Mouse (Mus musculus) heart, adult 2 months (tissue): ENCODE data around the gene Ttk. TPM values are rescaled to one million over a fixed set of nuclear protein-coding genes. Genes with fewer than 3 reads are reported as not detected.

Experiments
- DNase-seq, 2 experiments: peaks; one replicate each; pipeline ENCODE4 v3.0.0; 2021
- H3K27ac ChIP-seq: fragments of 200-600 bp; 2 replicates; pipeline ENCODE4 v1.8.1; 2022
- H3K27me3 ChIP-seq: fragments of 200-500 bp; 2 replicates; pipeline ENCODE4 v1.6.1; 2012; ENCODE audit warnings: mild to moderate bottlenecking, low read length, inconsistent platforms, mixed read lengths; ENCODE audit not compliant: control insufficient read depth, insufficient read depth
- H3K36me3 ChIP-seq: fragments of 200-500 bp; 2 replicates; pipeline ENCODE4 v1.6.1; 2012; ENCODE audit warnings: low read length, inconsistent platforms; ENCODE audit not compliant: control insufficient read depth, insufficient read depth
- H3K4me1 ChIP-seq: fragments of 200-500 bp; 2 replicates; pipeline ENCODE4 v1.6.1; 2011; ENCODE audit warnings: low read length; ENCODE audit not compliant: control insufficient read depth, insufficient read depth
- H3K4me3 ChIP-seq: fragments of 200-600 bp; 2 replicates; pipeline ENCODE4 v1.8.1; 2022
- H3K79me2 ChIP-seq: fragments of 200-500 bp; replicated peaks from 2 replicates; pipeline ENCODE4 v1.6.1; 2012; ENCODE audit warnings: mild to moderate bottlenecking, inconsistent platforms, low read length, moderate library complexity, mixed read lengths; ENCODE audit not compliant: control insufficient read depth, insufficient read depth
- H3K9ac ChIP-seq: fragments of 200-500 bp; 2 replicates; pipeline ENCODE4 v1.6.1; 2012; ENCODE audit warnings: low read depth, mild to moderate bottlenecking, control low read depth, inconsistent platforms, low read length, mixed read lengths
- CTCF ChIP-seq: fragments of 200-600 bp; IDR thresholded peaks from 2 replicates; pipeline ENCODE4 v1.8.1; 2022; ENCODE audit warnings: antibody characterized with exemption, mild to moderate bottlenecking, moderate library complexity
- EP300 ChIP-seq: fragments of 200-500 bp; IDR thresholded peaks from 2 replicates; pipeline ENCODE4 v1.6.1; 2011; ENCODE audit warnings: low read depth, low read length, control low read depth; ENCODE audit not compliant: insufficient read depth
- POLR2A ChIP-seq: fragments of 200-500 bp; IDR thresholded peaks from 2 replicates; pipeline ENCODE4 v1.6.1; 2011; ENCODE audit warnings: mild to moderate bottlenecking, low read depth, low read length, control low read depth; ENCODE audit not compliant: insufficient read depth
- WGBS: fragments of 180-500 bp; shearing (Covaris S2); methylation state at CpG from one replicate; pipeline ENCODE4 v1.1.7; 2018; 5-methylcytosine and 5-hydroxymethylcytosine counted together
- intact Hi-C: fragments of 180-260 bp; cut with DNase I; formaldehyde crosslinking; loops from one replicate; pipeline ENCODE4 v1.15.1; 2025
- polyA plus RNA-seq: library from polyadenylated mRNA; depleted of rRNA; stranded (reverse); fragments of >200 nt; gene quantifications from 2 replicates; pipeline ENCODE4 v1.2.3, GENCODE M21; 2012
- total RNA-seq, 2 experiments: library from RNA; stranded (reverse); gene quantifications; 2 replicates each; pipeline ENCODE4 v1.2.3; 2021

Ttk gene
- total and polyA plus RNA-seq, 3 experiments = 0.04 to 0.39 (median 0.08) TPM

GRCm38 (mm10) chr9:83882191-83882590, 47.7 kb downstream of the Ttk start:
- DNase-seq = no peak
- Histone ChIP-seq H3K27me3 (no peaks in the 10 kb centered on the region), H3K9ac (no peak overlapping the region), H3K36me3 (no peaks in the 10 kb centered on the region), H3K27ac (no peak overlapping the region), H3K4me1 (no peaks in the 10 kb centered on the region), H3K79me2 (no peaks in the 10 kb centered on the region), H3K4me3 (no peak overlapping the region)
- intact Hi-C loops = no loop called here
- WGBS = 68% methylated on average over 6 of the region's 6 CpGs
- TF ChIP-seq CTCF (no peak), POLR2A (no peak), EP300 (no peak)

GRCm38 (mm10) chr9:83886149-83886548, 51.7 kb downstream of the Ttk start:
- Histone ChIP-seq H3K4me3 (no peak overlapping the region), H3K27ac (no peak overlapping the region), H3K79me2 (no peaks in the 10 kb centered on the region), H3K36me3 (no peaks in the 10 kb centered on the region), H3K4me1 (no peaks in the 10 kb centered on the region), H3K9ac (no peak overlapping the region), H3K27me3 (no peaks in the 10 kb centered on the region)
- DNase-seq = no peak
- intact Hi-C loops = no loop called here
- TF ChIP-seq EP300 (no peak), CTCF (no peak), POLR2A (no peak)

GRCm38 (mm10) chr9:83888214-83888613, 53.7 kb downstream of the Ttk start:
- Histone ChIP-seq H3K27ac (no peak overlapping the region), H3K27me3 (no peaks in the 10 kb centered on the region), H3K79me2 (no peaks in the 10 kb centered on the region), H3K9ac (no peak overlapping the region), H3K4me1 (no peaks in the 10 kb centered on the region), H3K36me3 (no peaks in the 10 kb centered on the region), H3K4me3 (no peak overlapping the region)
- intact Hi-C loops = no loop called here
- WGBS = 78% methylated on average over 5 of the region's 5 CpGs
- no peak for DNase-seq
- TF ChIP-seq CTCF (no peak), EP300 (no peak), POLR2A (no peak)

- no peak overlapping the region for H3K9ac ChIP-seq
- intact Hi-C loops = no loop called here
- no peaks in the 10 kb centered on the region for H3K36me3 ChIP-seq
- no peaks in the 10 kb centered on the region for H3K4me1 ChIP-seq
- DNase-seq = no peak
- H3K79me2 ChIP-seq = no peaks in the 10 kb centered on the region
- TF ChIP-seq POLR2A (no peak), EP300 (no peak), CTCF (no peak)
- WGBS = 69% methylated on average over 8 of the region's 8 CpGs
- no peak overlapping the region for H3K27ac ChIP-seq
- no peaks in the 10 kb centered on the region for H3K27me3 ChIP-seq
- H3K4me3 ChIP-seq = no peak overlapping the region
Measured at GRCm38 (mm10) chr9:83893073-83893472, 58.6 kb downstream of the Ttk start.

GRCm38 (mm10) chr9:83893767-83894330, 59.4 kb downstream of the Ttk start:
- H3K4me3 ChIP-seq = no peak overlapping the region

GRCm38 (mm10) chr9:83902086-83902485, 67.6 kb downstream of the Ttk start:
- intact Hi-C loops = no loop called here
- Histone ChIP-seq H3K4me1 (no peaks in the 10 kb centered on the region), H3K27me3 (no peaks in the 10 kb centered on the region), H3K27ac (no peak overlapping the region), H3K79me2 (no peaks in the 10 kb centered on the region), H3K4me3 (no peak overlapping the region), H3K36me3 (no peaks in the 10 kb centered on the region), H3K9ac (no peak overlapping the region)
- DNase-seq = no peak
- WGBS = 77% methylated on average over 2 of the region's 2 CpGs
- no peak for TF ChIP-seq POLR2A
- TF ChIP-seq EP300 = no peak
- TF ChIP-seq CTCF = no peak

More at GRCm38 (mm10) chr9:83893767-83894330, 59.4 kb downstream of the Ttk start:
- no peak overlapping the region for H3K27ac ChIP-seq
- H3K27me3 ChIP-seq = no peaks in the 10 kb centered on the region
- 58% methylated on average over 4 of the region's 4 CpGs for WGBS
- no peaks in the 10 kb centered on the region for H3K79me2 ChIP-seq
- H3K36me3 ChIP-seq = no peaks in the 10 kb centered on the region
- no peak for DNase-seq
- no peak overlapping the region for H3K9ac ChIP-seq
- H3K4me1 ChIP-seq = no peaks in the 10 kb centered on the region
- TF ChIP-seq EP300 (no peak), POLR2A (no peak), CTCF (no peak)
- intact Hi-C loops = no loop called here
